Mouse (Mus musculus) G1E (cell line): ENCODE results near the gene Fas.

ENCODE experiments used
- CTCF ChIP-seq: IDR thresholded peaks from 2 replicates; pipeline ENCODE4 v1.5.1; 2012; ENCODE audit warnings: low read depth, low read length, inconsistent platforms, mixed read lengths
- GATA1 ChIP-seq: IDR thresholded peaks from 2 replicates; pipeline ENCODE4 v1.6.1; 2012; ENCODE audit warnings: borderline replicate concordance, low read length, inconsistent platforms, mixed read lengths

DNA sequence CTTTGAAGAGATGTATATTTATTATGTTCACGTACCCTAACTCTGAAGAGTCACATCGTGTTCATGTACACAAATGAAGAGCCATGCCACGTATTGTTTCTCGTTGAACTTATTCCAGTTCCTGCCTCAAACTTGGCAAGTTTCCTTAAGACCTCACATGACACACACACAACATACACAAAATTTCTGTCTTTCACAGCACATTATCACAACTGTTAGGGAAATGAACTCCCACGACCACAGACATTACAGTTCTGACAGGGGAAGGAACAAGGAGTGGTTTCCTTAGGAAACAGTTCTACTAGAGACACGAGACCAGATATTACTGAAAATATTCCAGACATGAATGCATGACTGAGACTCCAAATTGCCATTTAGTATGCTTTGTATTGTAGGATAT lies 6.9 kb upstream of the Fas start:
- no peak for TF ChIP-seq CTCF
- no peak for TF ChIP-seq GATA1
